Mouse (Mus musculus): ENCODE measurements around the gene Cyb5r4. TPM values are rescaled to one million over a fixed set of nuclear protein-coding genes. Genes with fewer than 3 reads are reported as not detected.
"Not testable (repeated sequence)": the region's sequence is repeated elsewhere in the genome, so short reads cannot be mapped to it uniquely, and the experiment has no call there.

The Cyb5r4 gene
- total RNA-seq, 2 experiments from 2014 or later: 34.8 to 80.7 TPM

- not testable (repeated sequence) for ATAC-seq (replicated peaks; ENCODE audit: low FRiP score, poor library complexity, severe bottlenecking)
Measured at GRCm38 (mm10) chr9:87127046-87127445, 105.2 kb downstream of the Cyb5r4 start.

Other genes with a start within 250 kb of the Cyb5r4 start
- not detected in 2 replicates for gene Snap91, start 141.4 kb upstream of the Cyb5r4 start, total RNA-seq (2015; ENCODE audit: low replicate concordance)
- not detected in 2 replicates for gene Snap91, start 141.4 kb upstream of the Cyb5r4 start, total RNA-seq (2017; ENCODE audit: low replicate concordance)
- not detected in 2 replicates for gene Ripply2, start 6.5 kb upstream of the Cyb5r4 start, total RNA-seq (2015; ENCODE audit: low replicate concordance)
- not detected in 2 replicates for gene Ripply2, start 6.5 kb upstream of the Cyb5r4 start, total RNA-seq (2017; ENCODE audit: low replicate concordance)
- gene Mrap2, start 122.3 kb downstream of the Cyb5r4 start, total RNA-seq (2015; ENCODE audit: low replicate concordance): not detected in 2 replicates
- gene Mrap2, start 122.3 kb downstream of the Cyb5r4 start, total RNA-seq (2017; ENCODE audit: low replicate concordance): not detected in 2 replicates
- gene Cep162, start 233.5 kb downstream of the Cyb5r4 start, total RNA-seq (2015; ENCODE audit: low replicate concordance): 3.1 and 3.3 TPM in 2 replicates
- 5.9 and 6.7 TPM in 2 replicates for gene Cep162, start 233.5 kb downstream of the Cyb5r4 start, total RNA-seq (2017; ENCODE audit: low replicate concordance)